Mouse (Mus musculus): ENCODE results near the gene Sspo.

- TF ChIP-seq GATA1 (IDR thresholded peaks at IDR 0.05; ENCODE audit: low read length) (no peak), TAL1 (IDR thresholded peaks at IDR 0.05; ENCODE audit: low read length) (no peak)
Measured at GRCm38 (mm10) chr6:48529871-48530440, 81.9 kb downstream of the Sspo start.
